Mouse (Mus musculus): ENCODE measurements around the gene Mtmr14. TPM values are rescaled to one million over a fixed set of nuclear protein-coding genes. Genes with fewer than 3 reads are reported as not detected.

Gene Mtmr14
- polyA plus RNA-seq, 1 experiment from 2014 or later: 28.8 TPM

DNA sequence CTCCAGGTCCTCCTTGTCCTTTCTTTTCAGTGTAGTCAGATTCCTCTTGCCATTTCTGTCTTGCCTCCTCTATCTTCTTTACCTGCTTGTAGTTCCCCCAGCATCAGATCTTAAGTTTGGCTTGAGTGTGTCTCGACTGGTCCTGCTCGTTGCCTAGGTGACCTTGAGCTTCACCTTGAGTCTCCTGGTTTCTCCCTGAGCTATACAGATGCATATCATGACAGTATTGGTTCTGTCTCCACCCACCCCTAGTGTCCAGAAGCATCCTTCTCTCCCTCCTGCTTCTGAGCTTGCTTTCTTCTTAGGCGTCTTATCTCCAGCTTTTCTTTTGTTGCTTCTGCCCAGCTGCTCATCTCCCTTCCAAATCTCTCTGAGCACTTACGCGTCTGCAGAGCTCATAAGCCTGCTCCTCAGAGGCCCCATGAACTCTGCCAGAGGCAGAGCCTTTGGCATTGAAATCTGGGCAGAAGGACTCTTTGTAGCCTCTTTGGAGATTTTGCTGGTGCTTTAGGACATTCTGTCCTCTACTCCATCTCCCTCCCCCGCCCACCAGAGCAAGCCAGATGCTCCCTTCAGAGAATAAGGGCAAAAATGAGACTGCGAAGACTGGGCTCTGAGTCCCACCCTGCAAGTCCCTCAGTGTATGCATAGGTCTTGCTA, 29.5 kb downstream of the Mtmr14 start:
- 91% methylated on average over 7 of the region's 7 CpGs for WGBS
- no peaks in the 10 kb centered on the region for H3K27me3 ChIP-seq (replicated peaks; ENCODE audit: control insufficient read depth, insufficient read depth, low read length)
- no peaks in the 10 kb centered on the region for H3K4me1 ChIP-seq (ENCODE audit: control insufficient read depth, insufficient read depth, low read length)
- H3K4me2 ChIP-seq (ENCODE audit: low read depth, low read length): no peak overlapping the region
- H3K9me3 ChIP-seq (ENCODE audit: control insufficient read depth, low read length): no peaks in the 10 kb centered on the region
- no peak overlapping the region for H3K4me3 ChIP-seq (ENCODE audit: low read length)
- peaks cover 13% of the 10 kb centered on the region for H3K36me3 ChIP-seq (ENCODE audit: control insufficient read depth, insufficient read depth, low read length)
- no peak for ATAC-seq
- no peak overlapping the region for H3K27ac ChIP-seq (ENCODE audit: low read length)
- H3K9ac ChIP-seq (ENCODE audit: low read depth, low read length): no peak overlapping the region

- Histone ChIP-seq H3K27ac (ENCODE audit: low read length) (no peak overlapping the region), H3K4me2 (ENCODE audit: low read depth, low read length) (no peak overlapping the region), H3K27me3 (replicated peaks; ENCODE audit: control insufficient read depth, insufficient read depth, low read length) (no peaks in the 10 kb centered on the region), H3K9me3 (ENCODE audit: control insufficient read depth, low read length) (no peaks in the 10 kb centered on the region), H3K4me3 (ENCODE audit: low read length) (no peak overlapping the region), H3K9ac (ENCODE audit: low read depth, low read length) (no peak overlapping the region), H3K36me3 (ENCODE audit: control insufficient read depth, insufficient read depth, low read length) (peaks cover 15% of the 10 kb centered on the region), H3K4me1 (ENCODE audit: control insufficient read depth, insufficient read depth, low read length) (no peaks in the 10 kb centered on the region)
- 93% methylated on average over 1 of the region's 1 CpGs for WGBS
- no peak for ATAC-seq
Measured at GRCm38 (mm10) chr6:113267988-113268387, 30.3 kb downstream of the Mtmr14 start.

- no peaks in the 10 kb centered on the region for H3K4me1 ChIP-seq (ENCODE audit: control insufficient read depth, insufficient read depth, low read length)
- peaks cover 11% of the 10 kb centered on the region; the same call in 1 of the 2 replicates for H3K36me3 ChIP-seq (ENCODE audit: control insufficient read depth, insufficient read depth, low read length)
- H3K9ac ChIP-seq (ENCODE audit: low read depth, low read length): no peak overlapping the region
- no peak overlapping the region for H3K27ac ChIP-seq (ENCODE audit: low read length)
- H3K4me3 ChIP-seq (ENCODE audit: low read length): no peak overlapping the region
- no peaks in the 10 kb centered on the region for H3K9me3 ChIP-seq (ENCODE audit: control insufficient read depth, low read length)
- ATAC-seq: no peak
- H3K4me2 ChIP-seq (ENCODE audit: low read depth, low read length): no peak overlapping the region
- 80% methylated on average over 3 of the region's 3 CpGs for WGBS
- no peaks in the 10 kb centered on the region for H3K27me3 ChIP-seq (replicated peaks; ENCODE audit: control insufficient read depth, insufficient read depth, low read length)
Measured at GRCm38 (mm10) chr6:113272365-113272764, 34.7 kb downstream of the Mtmr14 start.

GRCm38 (mm10) chr6:113276846-113277245, 39.2 kb downstream of the Mtmr14 start:
- Histone ChIP-seq H3K4me1 (ENCODE audit: control insufficient read depth, insufficient read depth, low read length) (no peaks in the 10 kb centered on the region), H3K4me3 (ENCODE audit: low read length) (no peak overlapping the region), H3K36me3 (ENCODE audit: control insufficient read depth, insufficient read depth, low read length) (peaks cover 5% of the 10 kb centered on the region; the same call in 1 of the 2 replicates), H3K27me3 (replicated peaks; ENCODE audit: control insufficient read depth, insufficient read depth, low read length) (peaks cover 3% of the 10 kb centered on the region; the same call in 1 of the 2 replicates), H3K27ac (ENCODE audit: low read length) (no peak overlapping the region), H3K9me3 (ENCODE audit: control insufficient read depth, low read length) (no peaks in the 10 kb centered on the region), H3K4me2 (ENCODE audit: low read depth, low read length) (no peak overlapping the region), H3K9ac (ENCODE audit: low read depth, low read length) (no peak overlapping the region)
- 81% methylated on average over 4 of the region's 4 CpGs for WGBS
- no peak for ATAC-seq

DNA sequence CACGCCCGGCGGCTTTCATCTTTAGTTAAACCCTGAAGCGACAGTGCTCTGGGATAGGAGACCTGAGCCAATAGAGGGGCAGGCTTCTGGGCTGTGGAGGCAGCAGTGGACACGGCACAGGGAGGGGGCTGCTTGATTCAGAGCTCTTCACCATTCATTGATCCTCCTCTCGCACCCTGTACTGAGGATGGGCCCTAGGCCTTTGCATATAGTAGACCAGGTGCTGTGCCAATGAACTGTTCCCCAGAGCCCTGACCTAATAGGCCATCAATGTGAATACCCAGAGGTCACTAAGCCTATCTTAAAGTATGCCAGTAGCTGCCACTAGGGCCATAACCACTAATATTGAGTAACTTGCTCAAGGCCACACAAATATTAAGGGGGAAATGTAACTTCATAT, 44.0 kb downstream of the Mtmr14 start:
- 64% methylated on average over 6 of the region's 6 CpGs for WGBS
- Histone ChIP-seq H3K36me3 (ENCODE audit: control insufficient read depth, insufficient read depth, low read length) (no peaks in the 10 kb centered on the region), H3K4me3 (ENCODE audit: low read length) (no peak overlapping the region), H3K4me2 (ENCODE audit: low read depth, low read length) (no peak overlapping the region), H3K27me3 (replicated peaks; ENCODE audit: control insufficient read depth, insufficient read depth, low read length) (peaks cover 26% of the 10 kb centered on the region), H3K9me3 (ENCODE audit: control insufficient read depth, low read length) (no peaks in the 10 kb centered on the region), H3K4me1 (ENCODE audit: control insufficient read depth, insufficient read depth, low read length) (no peaks in the 10 kb centered on the region; the same call in 1 of the 2 replicates), H3K9ac (ENCODE audit: low read depth, low read length) (no peak overlapping the region), H3K27ac (ENCODE audit: low read length) (no peak overlapping the region)
- ATAC-seq: peak; percentile 52; the same call in 1 of the 2 replicates

- ATAC-seq: peak; percentile 50; the same call in 1 of the 2 replicates
Measured at GRCm38 (mm10) chr6:113282101-113282802, 44.6 kb downstream of the Mtmr14 start, which contains the start of gene Cpne9. Gene Cpne9 (plus strand): TSS chr6:113282307.

DNA sequence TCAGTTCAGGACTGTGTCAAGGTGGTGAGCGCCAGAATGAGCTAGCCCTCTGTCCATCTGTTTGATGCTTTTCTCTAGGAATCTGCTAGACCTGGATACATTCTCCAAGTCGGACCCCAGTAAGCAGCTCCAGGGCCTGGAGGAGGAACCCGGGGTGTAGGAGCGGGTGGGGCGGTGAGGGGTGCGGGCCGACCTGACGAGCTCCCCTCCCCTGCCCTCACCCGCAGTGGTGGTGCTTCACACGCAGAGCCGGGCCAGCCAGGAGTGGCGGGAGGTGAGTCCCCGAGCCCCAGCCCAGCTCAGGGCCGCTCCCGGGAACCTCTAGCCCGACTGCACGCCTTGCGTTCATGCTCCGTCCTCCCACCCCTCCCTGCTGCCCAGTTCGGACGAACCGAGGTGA, 45.3 kb downstream of the Mtmr14 start:
- ATAC-seq: no peak
- Histone ChIP-seq H3K27ac (ENCODE audit: low read length) (no peak overlapping the region), H3K4me1 (ENCODE audit: control insufficient read depth, insufficient read depth, low read length) (no peaks in the 10 kb centered on the region; the same call in 1 of the 2 replicates), H3K9me3 (ENCODE audit: control insufficient read depth, low read length) (no peaks in the 10 kb centered on the region), H3K4me2 (ENCODE audit: low read depth, low read length) (peak overlapping the region; percentile 13; the same call in 1 of the 2 replicates), H3K36me3 (ENCODE audit: control insufficient read depth, insufficient read depth, low read length) (no peaks in the 10 kb centered on the region), H3K4me3 (ENCODE audit: low read length) (no peak overlapping the region), H3K27me3 (replicated peaks; ENCODE audit: control insufficient read depth, insufficient read depth, low read length) (peaks cover 26% of the 10 kb centered on the region), H3K9ac (ENCODE audit: low read depth, low read length) (no peak overlapping the region)
- 2% methylated on average over 22 of the region's 22 CpGs for WGBS

More at GRCm38 (mm10) chr6:113282101-113282802, 44.6 kb downstream of the Mtmr14 start, which contains the start of gene Cpne9:
- H3K9ac ChIP-seq (ENCODE audit: low read depth, low read length): no peak within 1 kb of the TSS
- no peaks in the 10 kb centered on the region for H3K36me3 ChIP-seq (ENCODE audit: control insufficient read depth, insufficient read depth, low read length)
- no peaks in the 10 kb centered on the region for H3K9me3 ChIP-seq (ENCODE audit: control insufficient read depth, low read length)
- 3% methylated on average over 37 of the region's 37 CpGs for WGBS
- H3K4me1 ChIP-seq (ENCODE audit: control insufficient read depth, insufficient read depth, low read length): no peaks in the 10 kb centered on the region; the same call in 1 of the 2 replicates
- peaks cover 26% of the 10 kb centered on the region for H3K27me3 ChIP-seq (replicated peaks; ENCODE audit: control insufficient read depth, insufficient read depth, low read length)
- H3K4me3 ChIP-seq (ENCODE audit: low read length): 0 out of 2 replicates have a peak within 1 kb of the TSS, but pooled peaks have one; percentile 0
- H3K27ac ChIP-seq (ENCODE audit: low read length): no peak within 1 kb of the TSS
- H3K4me2 ChIP-seq (ENCODE audit: low read depth, low read length): peak within 1 kb of the TSS; percentile 13; the same call in 1 of the 2 replicates

- Histone ChIP-seq H3K4me2 (ENCODE audit: low read depth, low read length) (peak overlapping the region; percentile 13; the same call in 1 of the 2 replicates), H3K4me1 (ENCODE audit: control insufficient read depth, insufficient read depth, low read length) (no peaks in the 10 kb centered on the region; the same call in 1 of the 2 replicates), H3K4me3 (ENCODE audit: low read length) (no peak overlapping the region), H3K9me3 (ENCODE audit: control insufficient read depth, low read length) (no peaks in the 10 kb centered on the region), H3K9ac (ENCODE audit: low read depth, low read length) (no peak overlapping the region), H3K36me3 (ENCODE audit: control insufficient read depth, insufficient read depth, low read length) (no peaks in the 10 kb centered on the region), H3K27ac (ENCODE audit: low read length) (no peak overlapping the region), H3K27me3 (replicated peaks; ENCODE audit: control insufficient read depth, insufficient read depth, low read length) (peaks cover 26% of the 10 kb centered on the region)
- no peak for ATAC-seq
- WGBS: 10% methylated on average over 6 of the region's 6 CpGs
Measured at GRCm38 (mm10) chr6:113283500-113283899, 45.9 kb downstream of the Mtmr14 start.

DNA sequence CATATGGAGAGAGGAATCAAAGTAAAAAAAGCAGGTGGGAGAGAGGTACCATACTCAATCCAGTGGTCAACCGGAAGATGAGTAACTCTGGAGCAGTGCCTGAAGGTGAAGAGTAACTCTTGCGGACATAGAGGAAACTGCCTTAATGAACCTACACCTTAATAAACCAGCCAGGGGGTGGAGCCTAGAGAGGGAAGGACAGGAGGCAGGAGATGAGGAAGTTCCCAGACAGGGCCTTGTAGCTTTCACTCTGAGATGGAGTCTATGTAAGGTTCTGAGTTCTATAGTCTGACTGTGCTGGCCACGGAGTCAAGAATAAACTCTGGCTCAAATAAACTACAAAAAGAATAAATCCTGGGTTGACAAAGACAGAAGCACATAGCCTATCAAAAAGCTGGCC, 47.3 kb downstream of the Mtmr14 start:
- Histone ChIP-seq H3K4me3 (ENCODE audit: low read length) (no peak overlapping the region), H3K4me1 (ENCODE audit: control insufficient read depth, insufficient read depth, low read length) (no peaks in the 10 kb centered on the region; the same call in 1 of the 2 replicates), H3K36me3 (ENCODE audit: control insufficient read depth, insufficient read depth, low read length) (no peaks in the 10 kb centered on the region), H3K9ac (ENCODE audit: low read depth, low read length) (no peak overlapping the region), H3K4me2 (ENCODE audit: low read depth, low read length) (no peak overlapping the region), H3K9me3 (ENCODE audit: control insufficient read depth, low read length) (no peaks in the 10 kb centered on the region), H3K27ac (ENCODE audit: low read length) (no peak overlapping the region), H3K27me3 (replicated peaks; ENCODE audit: control insufficient read depth, insufficient read depth, low read length) (peaks cover 26% of the 10 kb centered on the region)
- ATAC-seq: no peak
- 71% methylated on average over 3 of the region's 3 CpGs for WGBS

Data from intestine, embryonic 16.5 days (tissue).